Mouse (Mus musculus) kidney, postnatal 14 days (tissue): ENCODE data around the gene Srpk2.
"Not testable (repeated sequence)": the region's sequence is repeated elsewhere in the genome, so short reads cannot be mapped to it uniquely, and the experiment has no call there.

Experiments
- DNase-seq: peaks from one replicate; pipeline ENCODE4 v3.0.0; 2022; ENCODE audit warnings: mixed read lengths

Srpk2 gene

GRCm38 (mm10) chr5:23684517-23684916 is at the start of gene Srpk2:
Gene Srpk2, minus strand, starts transcription at chr5:23684617.
- DNase-seq = no peak

- DNase-seq = no peak
Observed at GRCm38 (mm10) chr5:23721956-23722355, 37.5 kb upstream of the Srpk2 start.

GRCm38 (mm10) chr5:23718881-23719328 is 34.5 kb upstream of the Srpk2 start:
- DNase-seq = no peak

- no peak for DNase-seq
Observed at GRCm38 (mm10) chr5:23718182-23718534, 33.7 kb upstream of the Srpk2 start.

- no peak for DNase-seq
Observed at GRCm38 (mm10) chr5:23717469-23718181, 33.2 kb upstream of the Srpk2 start.

- no peak for DNase-seq
Observed at GRCm38 (mm10) chr5:23713401-23714335, 29.3 kb upstream of the Srpk2 start.

GRCm38 (mm10) chr5:23712130-23713001 is 27.9 kb upstream of the Srpk2 start:
- DNase-seq = peak; percentile 86

- DNase-seq = peak; percentile 20
Observed at GRCm38 (mm10) chr5:23711671-23712129, 27.3 kb upstream of the Srpk2 start.

GRCm38 (mm10) chr5:23711244-23711643 is 26.8 kb upstream of the Srpk2 start:
- DNase-seq = no peak

- DNase-seq = no peak
Observed at GRCm38 (mm10) chr5:23709661-23710060, 25.2 kb upstream of the Srpk2 start.

- not testable (repeated sequence) for DNase-seq
Observed at GRCm38 (mm10) chr5:23706601-23707597, 22.5 kb upstream of the Srpk2 start.

- no peak for DNase-seq
Observed at GRCm38 (mm10) chr5:23697457-23697856, 13.0 kb upstream of the Srpk2 start.

- no peak for DNase-seq
Observed at GRCm38 (mm10) chr5:23683431-23683830, 986 bp downstream of the Srpk2 start.

- no peak for DNase-seq
Observed at GRCm38 (mm10) chr5:23679006-23679405, 5.4 kb downstream of the Srpk2 start.

- no peak for DNase-seq
Observed at GRCm38 (mm10) chr5:23677883-23678282, 6.5 kb downstream of the Srpk2 start.

GRCm38 (mm10) chr5:23677072-23677453 is 7.4 kb downstream of the Srpk2 start:
- no peak for DNase-seq

- DNase-seq = no peak
Observed at GRCm38 (mm10) chr5:23676156-23677071, 8.0 kb downstream of the Srpk2 start.

- peak; percentile 82 for DNase-seq
Observed at GRCm38 (mm10) chr5:23675499-23676155, 8.8 kb downstream of the Srpk2 start.

GRCm38 (mm10) chr5:23674829-23675498 is 9.5 kb downstream of the Srpk2 start:
- DNase-seq = peak; percentile 67
